Mouse (Mus musculus) retina, postnatal 1 day (tissue): ENCODE measurements around the gene Igsf9.

Experiments used
- DNase-seq: peaks from one replicate; pipeline ENCODE4 v3.0.0-alpha.2; 2012

Gene Igsf9

DNA sequence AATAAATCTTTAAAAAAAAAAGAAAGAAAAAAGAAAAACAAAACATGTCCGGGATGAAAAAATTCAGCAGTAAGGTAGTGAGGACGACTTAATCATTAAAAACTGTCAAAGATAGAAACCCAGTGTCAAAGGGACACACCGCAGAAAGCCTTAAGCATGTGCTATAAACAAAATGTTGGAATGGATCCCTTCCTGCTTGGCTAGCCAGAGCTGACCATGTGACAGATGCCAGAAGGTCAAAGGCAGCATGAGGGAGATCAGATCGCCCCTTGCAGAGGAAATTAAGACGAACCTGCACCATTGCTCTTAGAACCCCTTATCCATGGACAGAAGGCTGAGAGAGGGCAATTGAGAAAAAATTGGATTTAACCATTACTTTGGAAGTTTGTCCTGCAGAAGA, 12.2 kb upstream of the Igsf9 start:
- DNase-seq, result no peak

DNA sequence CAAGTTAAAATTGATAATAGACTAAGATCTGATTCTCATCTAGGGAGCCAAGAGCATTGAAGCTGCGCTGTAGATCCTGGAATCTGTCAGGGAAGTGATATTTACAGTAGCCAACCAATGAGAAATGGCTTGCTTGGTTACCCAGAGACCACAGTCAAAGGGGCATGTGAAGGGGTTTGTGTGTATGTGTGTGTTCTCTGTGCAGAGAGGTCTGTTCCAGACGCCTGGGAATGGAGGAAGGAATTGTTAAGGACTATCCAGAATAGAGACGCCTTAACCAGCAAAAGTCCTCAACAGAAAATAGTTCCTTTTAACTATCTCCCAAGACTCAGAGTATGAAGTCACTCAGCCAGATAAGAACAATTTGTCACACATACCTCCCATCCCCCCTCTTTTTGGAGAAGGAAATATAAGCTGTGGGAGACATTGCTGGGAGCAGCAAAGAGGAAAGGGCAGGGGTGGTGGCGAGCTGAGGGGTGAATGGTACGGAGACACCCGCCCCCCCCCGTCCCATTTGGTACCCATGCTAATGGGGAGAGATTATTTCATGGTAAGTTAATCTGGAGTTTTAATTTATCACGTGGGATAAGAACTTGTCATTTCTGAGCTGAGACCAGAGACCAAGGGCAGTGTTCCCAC, 11.7 kb upstream of the Igsf9 start:
- DNase-seq, result no peak

DNA sequence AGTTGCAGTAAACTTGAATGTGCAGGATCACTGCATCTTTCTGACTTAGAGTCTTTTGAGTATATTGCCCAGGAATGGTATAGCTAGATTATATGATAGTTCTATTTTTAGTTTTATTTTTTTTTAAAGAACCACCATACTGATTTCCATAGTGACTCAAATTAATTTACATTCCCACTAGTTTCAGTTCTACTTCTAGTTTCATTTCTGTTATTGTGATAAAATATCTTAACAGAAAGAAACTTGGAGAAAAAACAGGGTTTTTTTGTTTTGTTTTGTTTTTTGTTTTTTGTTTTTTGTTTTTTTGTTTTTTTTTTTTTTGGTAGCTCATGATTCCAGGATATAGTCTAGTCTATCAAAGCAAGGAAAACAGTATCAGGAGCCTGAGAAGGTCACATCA, 8.7 kb upstream of the Igsf9 start:
- DNase-seq, result no peak

DNA sequence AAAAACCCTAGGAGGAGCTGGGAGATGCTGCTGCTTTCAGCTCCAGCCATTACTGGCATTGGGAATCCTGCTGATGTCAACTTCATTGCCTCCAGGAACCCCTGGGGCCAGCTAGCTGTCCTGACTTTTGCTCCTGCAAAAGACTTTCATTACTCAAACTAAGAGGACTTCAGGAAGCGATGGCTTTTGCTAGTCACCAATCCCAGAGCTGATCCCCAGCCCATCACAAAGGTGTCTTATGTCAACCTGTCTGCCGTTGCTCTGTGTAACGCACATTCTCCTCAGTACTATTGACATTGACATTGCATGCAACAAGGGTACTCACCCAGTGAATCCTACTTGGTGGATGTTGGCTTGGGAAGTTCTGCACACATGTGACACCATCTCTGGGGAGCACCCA, 7.4 kb upstream of the Igsf9 start:
- no peak for DNase-seq

DNA sequence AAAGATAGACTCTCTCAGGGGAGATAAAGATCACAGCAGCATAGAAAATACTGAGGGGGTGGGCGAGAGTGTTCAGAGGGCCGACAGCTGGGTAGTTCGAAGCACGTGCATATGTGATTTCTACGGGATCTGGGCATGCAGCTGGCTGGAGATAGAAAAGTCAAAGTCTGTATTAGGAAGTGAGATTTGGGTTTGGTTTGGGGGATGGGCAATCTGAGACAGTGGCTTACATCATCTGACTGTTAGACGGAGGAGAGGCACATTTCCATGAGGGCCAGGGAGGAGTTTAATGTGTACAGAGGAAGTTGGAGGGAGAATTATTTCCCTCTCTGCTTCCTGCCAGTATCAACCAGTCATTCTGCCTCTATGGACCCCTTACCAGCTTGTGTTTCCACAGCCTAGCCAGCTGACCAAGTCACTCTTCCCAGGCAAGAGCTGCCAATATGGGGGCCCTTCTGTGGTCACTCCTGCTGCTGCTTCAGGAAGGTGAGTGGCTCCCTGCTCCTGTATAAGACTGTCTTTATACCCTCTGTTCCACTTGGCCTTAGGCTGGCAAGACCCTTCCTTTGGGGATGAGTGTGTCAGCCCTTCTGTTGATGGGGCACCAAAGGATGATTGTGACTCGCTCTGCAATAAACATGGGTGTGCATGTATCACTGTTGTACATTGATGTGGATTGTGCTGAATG, 6.4 kb upstream of the Igsf9 start, which contains the start of gene Slamf9:
Gene Slamf9, plus strand, starts transcription at position 305 of the 688 bp plus-strand sequence.
- no peak for DNase-seq

DNA sequence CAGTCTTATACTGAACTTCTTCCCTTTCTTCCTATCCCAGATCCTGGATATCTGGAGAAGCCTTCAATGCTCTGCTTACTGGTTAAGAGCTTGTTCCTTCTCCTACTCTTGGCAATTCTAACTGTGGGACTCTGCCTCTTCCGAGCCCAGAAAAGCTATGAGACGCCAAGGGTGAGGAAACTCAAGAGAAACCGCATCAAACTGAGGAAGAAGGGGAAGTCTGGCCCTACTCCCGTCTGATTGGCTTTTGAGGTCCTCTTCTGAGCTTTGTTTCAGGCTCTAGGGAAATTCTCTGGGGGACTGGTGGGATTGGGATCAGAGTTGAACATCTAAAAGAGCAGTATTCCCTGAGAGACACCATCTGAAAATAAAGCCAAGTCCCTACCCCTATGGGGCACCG, 3.6 kb upstream of the Igsf9 start:
- DNase-seq, result no peak

DNA sequence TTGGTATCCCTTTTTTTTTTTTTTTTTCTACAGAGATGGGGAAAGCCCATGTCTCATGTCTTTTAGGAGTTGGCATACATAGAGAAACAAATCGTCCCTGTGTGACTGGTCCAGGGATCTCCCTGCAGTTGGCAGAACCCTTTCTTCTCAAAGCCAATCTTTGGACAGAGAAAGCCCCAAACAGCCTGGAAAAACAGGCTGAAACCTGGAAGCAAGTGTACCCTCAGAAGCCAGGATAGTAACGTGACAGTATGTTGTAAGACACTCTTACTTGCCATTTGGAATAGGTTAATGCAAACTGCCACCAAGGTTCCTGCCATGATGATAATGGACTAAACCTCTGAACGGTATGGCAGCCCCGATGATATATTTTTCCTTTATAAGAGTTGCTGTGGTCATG, 1.2 kb upstream of the Igsf9 start:
- no peak for DNase-seq

DNA sequence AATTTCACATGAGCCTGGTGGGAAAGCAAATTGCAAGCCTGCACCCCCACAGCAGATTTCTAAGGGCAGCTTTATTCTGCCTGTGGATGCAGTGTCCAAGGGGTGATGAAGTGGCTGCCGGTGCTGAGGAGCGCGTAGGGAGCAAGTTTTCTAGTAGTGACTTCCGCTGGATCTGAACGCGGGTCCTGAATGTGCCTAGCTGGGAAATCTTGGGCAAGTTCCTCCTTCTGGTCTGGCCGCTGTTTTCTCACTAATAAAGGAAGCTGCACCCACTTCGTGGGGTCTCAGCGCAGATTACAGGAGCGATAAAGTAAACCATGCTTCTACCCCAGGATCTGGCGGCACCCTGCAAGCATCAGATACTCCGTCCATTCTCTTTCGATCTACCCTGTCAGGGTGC, 477 bp upstream of the Igsf9 start:
- no peak for DNase-seq

DNA sequence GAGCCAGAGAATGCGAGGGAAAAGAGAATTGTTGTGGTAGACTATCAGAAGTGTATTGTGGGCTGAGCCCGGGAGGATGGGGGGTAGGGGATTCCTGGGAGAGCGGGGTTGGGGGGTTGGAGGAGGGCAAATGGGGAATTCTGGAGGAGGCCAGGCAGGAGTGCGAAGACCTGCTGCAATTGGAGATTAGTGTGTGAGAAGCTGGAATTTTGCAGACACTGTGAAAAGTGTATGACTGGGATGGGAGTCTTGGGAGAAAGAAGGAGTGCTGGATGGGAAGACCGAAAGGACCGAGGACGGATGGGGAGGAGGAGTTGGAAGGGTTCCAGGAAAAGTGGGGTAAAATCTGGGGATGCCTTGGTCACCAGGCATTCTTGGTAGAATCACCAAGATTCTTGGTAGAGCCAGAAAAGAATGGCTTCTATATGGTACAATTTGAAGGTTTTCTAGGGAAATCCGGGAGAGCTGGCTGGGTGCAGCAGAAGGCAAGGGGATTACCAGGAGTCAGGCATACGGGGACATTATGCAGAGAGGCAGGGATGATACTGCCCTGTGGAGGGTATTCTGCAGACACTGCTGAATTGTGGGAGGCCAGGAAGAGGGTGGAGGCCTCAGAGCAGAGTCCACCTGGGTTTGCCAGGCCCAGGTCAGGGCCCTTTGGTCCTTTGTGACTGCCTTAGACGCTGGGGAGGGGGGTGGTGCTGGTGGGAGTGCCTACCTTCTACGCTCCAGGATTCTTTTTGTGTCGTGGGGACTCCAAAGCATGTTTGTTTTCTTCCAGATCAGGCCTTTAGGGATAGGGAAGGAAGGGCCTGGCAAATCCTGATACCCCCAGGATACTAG, 1.2 kb downstream of the Igsf9 start:
- peak; percentile 47 for DNase-seq

DNA sequence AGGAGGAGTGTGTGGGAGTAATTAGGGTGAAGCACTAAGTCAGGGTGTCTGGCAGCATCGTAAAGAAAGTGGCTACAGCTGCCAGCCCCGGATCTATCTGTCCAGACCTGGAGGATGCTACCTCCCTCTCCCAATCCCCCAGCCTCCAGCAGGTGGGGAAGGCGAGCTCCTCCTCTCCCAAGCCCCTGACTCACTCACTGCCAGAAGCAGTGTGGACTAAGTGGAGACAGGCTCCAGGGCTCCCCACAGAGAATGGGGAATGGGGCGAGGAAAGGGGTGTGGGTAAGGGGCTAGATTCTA, 1.7 kb downstream of the Igsf9 start:
- DNase-seq, result peak; percentile 40

DNA sequence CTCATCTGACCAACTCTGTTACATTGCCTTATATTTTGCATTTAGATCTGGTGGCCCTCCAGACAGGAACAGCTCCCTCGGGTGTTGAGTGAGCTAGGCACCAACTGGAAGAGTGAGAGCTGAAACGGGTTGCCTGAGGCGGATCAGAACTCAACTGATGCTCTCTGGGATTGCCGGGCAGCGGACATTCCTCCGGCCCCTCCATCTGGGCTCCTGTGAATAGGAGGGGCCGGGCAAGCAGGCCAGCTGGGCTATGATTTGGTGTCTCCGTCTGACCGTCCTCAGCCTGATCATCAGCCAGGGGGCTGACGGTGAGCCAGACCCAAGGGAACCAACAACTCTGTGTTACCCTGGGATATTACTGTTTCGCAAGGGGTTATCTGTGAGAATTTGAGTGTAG, 2.6 kb downstream of the Igsf9 start:
- peak; percentile 64 for DNase-seq

DNA sequence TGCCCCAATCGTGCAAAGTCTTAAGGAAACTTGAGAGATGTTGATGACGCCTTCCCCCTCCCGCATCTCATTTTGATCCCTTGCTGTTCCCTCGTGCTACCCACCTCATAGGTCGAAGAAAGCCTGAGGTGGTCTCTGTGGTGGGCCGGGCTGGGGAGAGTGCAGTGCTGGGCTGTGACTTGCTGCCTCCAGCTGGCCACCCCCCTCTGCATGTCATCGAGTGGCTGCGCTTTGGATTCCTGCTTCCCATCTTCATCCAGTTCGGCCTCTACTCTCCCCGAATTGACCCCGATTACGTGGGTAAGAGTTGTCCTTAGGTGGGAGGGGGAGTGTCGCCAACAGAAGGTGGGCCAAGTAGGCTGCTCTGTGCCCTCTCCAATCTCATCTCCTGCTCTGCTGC, 3.1 kb downstream of the Igsf9 start:
- DNase-seq, result peak; percentile 51

DNA sequence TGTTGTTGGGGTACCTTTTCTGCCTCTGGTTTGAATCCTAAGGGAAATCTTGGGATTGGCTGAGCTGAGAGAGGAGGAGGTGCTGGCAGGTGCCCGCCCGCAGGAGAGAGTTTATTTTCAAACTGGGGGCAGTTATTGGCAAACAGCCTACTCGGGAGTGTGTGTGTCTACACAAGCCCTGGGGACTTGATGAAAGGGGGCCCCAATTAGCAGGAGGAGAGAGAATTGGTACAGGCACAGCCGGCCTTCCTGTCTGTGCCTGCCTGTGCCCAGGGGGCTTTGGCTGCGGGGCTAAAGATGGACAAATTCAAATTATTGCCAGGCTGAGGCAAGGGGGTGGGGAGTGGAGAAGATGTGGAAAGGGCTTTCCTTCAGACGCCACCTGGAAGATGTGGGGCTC, 4.2 kb downstream of the Igsf9 start:
- DNase-seq, result peak; percentile 79

DNA sequence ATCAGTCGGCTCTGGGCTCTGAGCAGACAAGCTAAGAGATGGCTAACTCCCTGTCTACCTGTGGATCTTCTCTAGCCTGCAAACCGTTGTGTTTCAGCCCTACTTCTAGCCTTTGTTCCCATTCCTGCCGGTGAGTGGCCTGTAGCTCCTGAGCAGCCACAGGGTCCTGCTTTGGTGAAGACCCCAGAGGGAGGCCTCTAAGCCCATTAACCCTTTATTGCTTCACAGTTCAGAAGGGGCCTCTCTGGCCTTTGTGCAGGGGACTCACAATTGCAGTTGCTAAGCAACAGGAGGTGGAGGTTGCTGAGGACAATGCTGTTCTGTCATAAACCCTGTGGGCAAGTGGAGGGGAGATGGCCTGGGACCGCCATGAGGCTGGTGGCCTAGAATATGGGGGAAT, 4.6 kb downstream of the Igsf9 start:
- peak; percentile 93 for DNase-seq

DNA sequence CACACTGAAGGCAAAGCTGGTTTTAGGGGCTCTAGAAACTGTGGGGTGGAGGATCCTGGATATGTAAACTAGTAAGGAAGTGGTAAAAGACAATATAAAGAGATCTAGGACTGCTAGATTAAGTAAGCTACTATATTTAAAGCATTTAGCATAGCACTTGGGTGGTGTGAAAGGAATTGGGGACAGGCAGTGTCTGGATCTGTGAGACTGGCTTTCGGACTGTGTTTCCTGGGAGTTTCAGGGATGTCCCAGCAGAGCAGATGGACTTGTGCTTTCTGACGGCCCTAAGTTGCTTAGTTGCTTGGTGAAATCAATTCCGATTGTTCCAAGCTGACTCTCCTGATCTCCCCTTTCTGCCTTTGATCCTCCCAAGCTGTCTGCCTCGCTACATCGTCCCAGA, 5.1 kb downstream of the Igsf9 start:
- peak; percentile 34 for DNase-seq

DNA sequence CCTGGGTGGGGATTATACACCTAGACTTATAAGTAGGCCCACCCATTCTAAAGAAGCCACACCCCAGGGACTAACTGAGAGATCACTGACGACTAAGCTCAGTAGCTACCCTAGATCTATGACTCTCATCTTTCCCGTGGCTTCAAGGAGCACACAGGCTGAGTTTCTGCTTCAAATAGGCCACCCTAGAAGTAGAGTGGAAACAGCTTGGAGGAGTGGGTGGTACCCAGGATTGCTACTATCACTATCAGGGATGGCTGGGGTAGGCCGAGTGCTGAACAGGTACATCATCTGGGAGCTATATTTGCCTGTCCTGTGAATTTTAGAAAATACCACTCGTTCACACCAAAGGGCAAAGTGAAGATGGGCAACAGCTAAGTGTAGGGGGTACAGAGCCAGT, 6.3 kb downstream of the Igsf9 start:
- no peak for DNase-seq

DNA sequence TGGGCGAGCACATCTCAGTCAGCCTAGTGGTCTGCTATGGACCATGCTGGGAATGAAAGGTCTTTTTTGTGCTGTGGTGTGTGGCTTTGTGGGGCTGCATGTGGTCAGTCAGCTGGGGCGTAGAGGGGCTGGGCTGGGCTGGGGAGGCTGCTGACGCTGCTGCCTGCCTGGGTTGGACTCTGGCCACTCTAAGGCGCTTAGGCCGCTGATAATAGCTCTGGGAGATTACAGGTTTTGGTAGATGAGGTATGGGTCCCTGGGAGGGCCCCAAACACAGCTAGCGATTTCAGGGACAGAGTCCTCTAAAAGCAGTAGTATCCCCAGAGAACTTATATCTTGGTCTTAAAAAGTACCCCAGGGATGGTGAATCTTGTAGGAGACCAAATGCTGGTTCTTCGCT, 7.2 kb downstream of the Igsf9 start:
- DNase-seq, result no peak

DNA sequence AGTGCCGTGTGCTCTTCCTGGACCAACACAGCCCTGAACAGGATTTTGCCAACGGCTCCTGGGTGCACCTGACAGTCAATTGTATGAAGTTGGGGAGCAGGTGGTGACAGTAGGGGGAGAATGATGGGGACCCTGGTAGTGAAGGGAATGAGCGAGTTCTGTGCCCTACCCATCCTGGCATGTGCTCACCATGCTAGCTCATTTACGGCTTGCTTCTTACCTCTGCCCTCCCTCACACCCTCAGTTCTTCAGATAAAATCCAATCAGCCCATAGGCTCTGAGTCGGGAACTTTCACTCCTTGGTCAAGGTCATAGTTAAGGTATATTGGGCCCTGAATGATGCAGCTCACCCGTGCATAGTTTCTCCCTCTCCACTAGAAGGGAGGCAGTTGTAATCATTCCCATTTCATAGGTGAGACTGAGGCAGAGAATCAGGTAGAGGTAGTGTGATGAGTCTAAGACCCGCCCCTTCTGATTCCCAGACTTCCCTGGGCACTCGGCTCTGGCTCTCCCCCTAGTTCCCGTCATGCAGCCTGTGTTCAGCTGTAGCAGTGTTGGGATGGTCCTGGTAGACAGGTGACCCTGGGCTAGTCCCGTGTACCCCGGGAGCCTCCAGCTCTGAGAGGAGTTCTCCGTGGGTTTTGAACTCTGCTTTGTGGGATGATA, 8.1 kb downstream of the Igsf9 start:
- DNase-seq, result no peak

DNA sequence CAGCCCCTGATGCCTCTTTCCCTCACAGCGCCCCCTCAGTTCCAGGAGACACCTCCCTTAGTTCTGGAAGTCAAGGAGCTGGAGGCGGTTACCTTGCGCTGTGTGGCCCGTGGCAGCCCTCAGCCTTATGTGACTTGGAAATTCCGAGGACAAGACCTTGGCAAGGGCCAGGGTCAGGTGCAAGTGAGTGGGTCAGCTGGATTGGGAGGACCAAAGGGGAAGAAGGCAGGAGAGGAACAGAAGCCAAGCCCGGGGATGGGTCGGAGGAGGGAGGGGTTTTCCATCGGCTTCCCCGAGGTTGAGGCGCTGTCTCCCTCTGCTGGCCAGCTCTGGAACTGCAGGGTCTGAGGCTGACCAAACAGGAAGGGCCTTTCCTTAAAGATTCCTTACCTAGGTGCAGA, 8.7 kb downstream of the Igsf9 start:
- DNase-seq, result peak; percentile 86

DNA sequence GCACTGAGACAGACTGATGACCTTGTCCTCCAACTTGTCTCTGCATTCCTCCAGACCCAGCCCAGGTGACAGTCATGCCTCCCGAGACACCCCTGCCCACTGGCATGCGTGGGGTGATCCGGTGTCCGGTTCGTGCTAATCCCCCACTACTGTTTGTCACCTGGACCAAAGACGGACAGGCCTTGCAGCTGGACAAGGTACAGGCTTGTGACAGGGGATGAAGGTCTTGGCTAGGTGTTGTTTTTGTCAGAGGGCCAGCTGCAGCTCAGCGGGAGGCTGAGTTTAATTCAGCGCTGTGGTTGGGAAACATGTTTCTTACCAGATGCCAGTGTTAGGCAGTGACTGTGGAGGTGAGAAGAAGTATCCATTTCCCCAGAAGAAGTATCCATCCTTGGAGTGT, 10.5 kb downstream of the Igsf9 start:
- no peak for DNase-seq

DNA sequence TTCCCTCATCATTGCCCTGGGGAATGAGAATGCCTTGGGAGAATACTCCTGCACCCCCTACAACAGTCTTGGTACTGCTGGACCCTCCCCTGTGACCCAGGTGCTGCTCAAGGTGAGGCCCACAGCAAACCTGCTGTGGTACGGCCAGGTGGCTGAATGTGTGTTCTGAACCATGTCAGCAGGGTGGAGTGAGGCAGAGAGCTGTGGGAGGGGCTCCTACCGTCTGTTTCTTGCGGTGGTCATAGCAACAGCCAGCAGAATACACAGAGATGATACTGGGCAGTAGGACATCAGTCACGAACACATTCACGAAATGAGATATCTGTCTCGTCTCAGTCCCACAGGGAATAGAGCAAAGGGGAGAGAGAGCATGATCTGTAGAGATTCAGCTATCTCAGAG, 11.9 kb downstream of the Igsf9 start:
- DNase-seq, result no peak

DNA sequence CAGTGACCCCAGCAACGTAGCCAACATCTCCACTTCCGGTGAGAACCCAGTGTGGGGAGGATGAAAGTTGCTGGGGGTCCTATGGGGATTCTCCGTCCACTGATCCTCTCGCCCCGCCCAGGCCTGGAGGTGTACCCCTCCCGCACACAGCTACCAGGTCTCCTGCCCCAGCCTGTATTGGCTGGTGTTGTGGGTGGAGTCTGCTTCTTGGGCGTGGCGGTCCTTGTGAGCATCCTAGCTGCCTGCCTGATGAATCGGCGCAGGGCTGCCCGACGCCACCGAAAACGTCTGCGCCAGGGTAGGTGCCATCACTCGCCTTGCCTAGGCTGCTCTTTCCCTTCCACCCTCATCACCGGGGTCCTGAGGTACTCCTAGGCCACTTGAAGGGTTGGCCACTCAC, 14.4 kb downstream of the Igsf9 start:
- no peak for DNase-seq

DNA sequence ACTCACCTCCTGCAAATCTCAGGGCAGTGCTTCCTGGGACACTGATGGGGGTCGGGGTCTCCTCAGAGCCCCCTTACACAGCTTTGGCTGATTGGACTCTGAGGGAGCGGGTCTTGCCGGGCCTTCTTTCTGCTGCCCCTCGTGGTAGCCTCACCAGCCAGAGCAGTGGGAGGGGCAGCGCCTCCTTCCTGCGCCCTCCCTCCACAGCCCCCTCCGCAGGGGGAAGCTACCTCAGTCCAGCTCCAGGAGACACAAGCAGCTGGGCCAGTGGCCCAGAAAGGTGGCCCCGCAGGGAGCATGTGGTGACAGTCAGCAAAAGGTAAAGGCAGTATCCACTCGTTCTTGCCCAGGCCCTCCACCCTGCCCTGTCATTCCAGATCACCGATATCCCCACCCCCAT, 15.8 kb downstream of the Igsf9 start:
- DNase-seq, result no peak
